Mouse (Mus musculus): ENCODE data around the gene Ankfy1.

The Ankfy1 gene

DNA sequence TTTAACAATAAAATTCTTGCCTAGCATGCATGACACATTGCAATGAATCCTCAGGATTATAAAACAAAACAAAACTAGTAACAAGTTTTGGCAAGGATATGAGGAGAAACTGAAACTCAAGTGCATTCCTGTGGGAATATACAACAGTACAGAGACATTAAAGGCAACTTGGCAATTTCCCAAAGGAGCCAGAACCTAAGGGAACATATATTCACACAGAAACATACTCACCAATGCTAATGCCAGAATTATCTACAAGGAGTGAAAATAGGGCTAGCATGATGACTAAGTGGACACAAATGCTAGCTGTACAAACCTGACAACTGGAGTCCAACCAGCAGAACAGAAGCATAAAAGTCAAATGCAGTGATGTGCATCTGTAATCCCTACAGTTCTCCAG is 102.2 kb downstream of the Ankfy1 start:
- no peak for DNase-seq (ENCODE audit: low read depth in 2 of 2, low spot score in 2 of 2)

DNA sequence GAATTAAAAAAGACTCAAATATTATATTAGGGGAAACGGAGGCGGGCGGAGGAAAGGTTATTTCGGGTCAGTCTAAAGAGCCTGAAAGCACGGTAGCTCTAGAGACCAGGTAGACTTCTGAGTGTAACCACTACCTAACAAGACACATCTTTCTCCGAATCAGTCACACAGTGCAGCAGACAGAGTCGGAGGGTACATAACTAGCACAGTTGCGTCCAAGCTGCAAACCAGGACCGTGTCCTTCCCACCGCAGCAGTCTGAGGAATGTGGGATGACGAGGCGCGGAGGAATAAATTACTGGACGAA is 105.3 kb downstream of the Ankfy1 start:
- no peak for DNase-seq (ENCODE audit: low read depth in 2 of 2, low spot score in 2 of 2)

DNA sequence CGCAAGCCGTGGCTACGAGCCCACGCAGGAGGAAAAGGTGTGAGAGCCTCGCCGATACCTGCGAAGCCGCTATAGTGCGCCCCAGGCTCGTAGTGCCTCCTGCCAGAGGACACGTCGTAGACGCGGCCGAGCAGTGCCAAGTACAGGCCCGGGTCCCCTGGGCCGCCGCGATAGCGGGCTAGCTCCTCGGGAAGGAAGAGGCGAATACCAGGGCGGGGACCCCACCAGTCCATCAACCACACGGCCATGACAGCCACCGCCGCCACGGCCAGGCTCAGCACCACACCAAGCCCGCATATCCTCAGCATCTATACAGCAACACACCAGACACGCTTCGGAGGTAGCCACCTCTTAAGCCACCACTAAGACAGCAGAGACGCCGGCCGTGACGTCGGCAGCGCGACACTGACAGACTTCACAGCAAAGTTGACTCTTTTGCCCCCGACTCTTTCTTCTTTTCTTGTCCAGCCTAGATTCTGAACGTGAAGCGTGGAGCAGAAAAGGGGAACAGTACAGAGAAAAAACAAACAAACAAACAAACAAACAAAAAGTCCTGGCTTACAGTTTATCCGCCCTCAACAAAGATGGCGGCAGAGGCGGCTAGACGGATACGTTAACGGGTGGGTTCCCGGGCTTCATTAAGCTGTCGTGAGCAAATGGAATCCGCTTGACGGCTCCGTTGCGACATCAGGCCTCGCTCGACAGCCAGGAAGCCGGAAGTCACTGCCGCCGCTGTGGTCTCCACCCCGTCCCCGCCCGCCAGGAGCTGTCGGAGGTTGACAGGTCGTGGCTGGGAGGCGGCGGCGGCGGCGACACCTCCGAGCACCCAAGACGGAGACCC is 105.9 kb downstream of the Ankfy1 start, which contains the start of the genes Cyb5d2 and Zzef1:
Cyb5d2 (minus strand) TSS at position 688 of the 841 bp plus-strand sequence.
Zzef1 (plus strand) TSS at position 772 of the 841 bp plus-strand sequence.
- DNase-seq (ENCODE audit: low read depth in 2 of 2, low spot score in 2 of 2) = peak; percentile 93 to 94

DNA sequence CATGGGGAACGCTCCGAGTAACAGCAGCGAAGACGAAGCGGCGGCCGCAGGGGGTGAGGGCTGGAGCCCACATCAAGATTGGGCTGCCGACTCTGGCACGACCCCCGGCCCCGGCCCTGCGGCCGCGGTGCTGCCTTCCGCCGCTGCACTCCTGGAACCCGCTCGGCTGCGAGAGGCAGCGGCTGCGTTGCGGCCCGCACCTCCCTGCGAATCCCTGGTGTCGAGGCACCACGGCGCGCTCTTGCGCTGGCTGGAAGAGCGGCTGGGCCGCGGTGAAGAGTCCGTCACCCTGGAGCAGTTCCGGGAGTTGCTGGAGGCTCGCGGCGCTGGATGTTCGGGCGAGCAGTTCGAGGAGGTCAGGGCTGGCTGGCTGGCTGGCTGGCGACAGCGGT is 106.5 kb downstream of the Ankfy1 start:
- DNase-seq (ENCODE audit: low read depth in 2 of 2, low spot score in 2 of 2) = no peak

DNA sequence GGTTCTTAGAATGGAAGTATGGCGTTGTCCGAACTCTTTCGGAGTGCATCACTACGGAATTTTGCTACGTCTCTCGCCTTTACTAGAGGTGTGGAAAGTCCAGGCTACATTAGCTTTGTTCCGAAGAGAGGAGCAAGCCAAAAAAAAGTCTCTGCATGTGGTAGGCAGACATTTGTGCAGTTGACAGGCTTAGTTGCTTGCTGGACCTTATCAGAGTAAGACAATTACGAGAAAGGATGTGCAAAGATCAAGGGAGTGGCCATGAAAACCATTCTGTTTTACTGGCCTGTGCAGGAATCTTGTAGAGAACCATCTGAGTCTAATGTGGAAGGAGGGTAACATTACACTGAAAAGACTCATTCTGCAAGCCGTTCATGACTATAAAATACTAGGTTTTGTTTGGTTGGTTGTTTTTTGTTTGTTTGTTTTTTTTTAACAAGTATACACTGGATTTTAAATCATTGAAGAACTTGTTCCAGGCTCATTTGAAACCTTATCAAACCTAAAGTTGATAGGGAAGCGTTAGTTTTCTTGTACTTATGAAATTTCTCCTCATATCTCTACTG is 107.0 kb downstream of the Ankfy1 start:
- DNase-seq (ENCODE audit: low read depth in 2 of 2, low spot score in 2 of 2) = no peak

DNA sequence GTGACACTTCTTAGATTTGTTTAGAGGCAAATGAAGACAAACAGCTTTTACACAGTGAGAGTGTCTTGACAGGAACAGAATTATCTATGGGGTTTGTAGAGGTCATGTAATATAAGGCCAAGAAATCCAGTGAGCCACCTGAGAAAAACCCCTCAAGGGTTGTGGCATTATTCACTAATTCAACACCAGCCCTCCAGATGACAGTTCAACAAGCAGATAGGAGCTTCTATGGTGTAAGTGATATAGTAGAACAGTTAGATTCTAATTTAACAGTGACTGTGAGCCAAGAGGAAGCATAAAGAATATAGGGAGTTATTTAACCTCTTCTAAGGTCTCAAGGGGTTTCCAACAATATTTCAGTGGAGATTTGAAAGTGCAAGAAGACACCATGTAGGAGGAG is 108.3 kb downstream of the Ankfy1 start:
- DNase-seq (ENCODE audit: low read depth in 2 of 2, low spot score in 2 of 2) = no peak

DNA sequence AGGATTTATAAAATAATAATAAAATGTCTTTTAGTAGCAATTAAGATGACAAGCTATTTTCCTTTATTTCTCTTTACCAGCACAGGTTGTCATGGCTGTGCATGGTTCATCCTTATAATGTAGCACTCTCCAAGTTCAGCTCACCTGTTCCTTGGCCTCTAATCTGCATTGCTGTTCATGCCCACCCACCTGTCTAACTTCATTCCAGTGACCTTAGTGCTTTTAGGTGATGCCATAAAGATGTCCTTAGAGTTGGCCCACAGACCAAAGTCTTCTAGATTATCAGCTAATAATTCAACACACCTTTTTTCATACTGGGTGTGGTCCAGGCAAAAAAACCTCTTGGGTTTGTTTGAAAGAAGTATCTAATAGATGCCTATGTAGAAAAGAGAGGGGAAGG is 111.4 kb downstream of the Ankfy1 start:
- no peak for DNase-seq (ENCODE audit: low read depth in 2 of 2, low spot score in 2 of 2)

DNA sequence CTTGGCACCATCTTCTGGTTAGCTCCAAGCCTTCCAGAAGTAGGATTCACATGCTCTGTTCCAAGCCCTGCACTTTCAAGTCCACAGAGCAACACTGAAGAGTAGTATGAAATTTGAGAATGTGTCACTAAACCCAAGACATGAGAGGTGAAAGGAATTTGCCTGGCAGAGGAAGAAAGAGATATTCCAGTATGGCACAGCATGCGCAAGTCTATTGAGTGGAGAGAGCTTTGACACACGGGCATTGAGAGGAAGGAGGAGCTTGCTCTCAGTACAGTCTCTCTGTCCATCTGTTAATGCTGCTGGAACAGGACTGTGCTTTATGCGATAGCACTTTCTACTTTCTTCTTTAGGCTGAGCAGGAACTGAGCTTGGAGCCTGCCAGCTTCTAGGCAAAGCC is 113.2 kb downstream of the Ankfy1 start:
- DNase-seq (ENCODE audit: low read depth in 2 of 2, low spot score in 2 of 2) = no peak

DNA sequence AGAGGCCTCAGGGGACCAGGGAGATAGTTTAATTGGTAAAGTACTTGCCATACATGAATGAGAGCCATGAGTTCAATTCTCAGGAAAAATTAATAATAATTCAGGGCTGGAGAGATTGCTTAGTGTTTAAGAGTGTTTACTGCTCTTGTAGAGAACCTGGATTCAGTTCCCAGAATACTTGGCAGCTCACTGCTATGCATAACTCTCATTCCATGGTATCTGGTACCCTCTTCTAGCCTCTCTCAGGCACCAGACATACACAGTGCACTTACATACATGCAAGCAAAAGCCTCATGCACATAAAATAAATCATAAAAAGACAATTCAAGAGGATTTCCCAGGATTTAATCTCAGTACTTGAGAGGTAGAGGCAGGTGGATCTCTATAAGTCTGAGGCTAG is 114.8 kb downstream of the Ankfy1 start:
- no peak for DNase-seq (ENCODE audit: low read depth in 2 of 2, low spot score in 2 of 2)

DNA sequence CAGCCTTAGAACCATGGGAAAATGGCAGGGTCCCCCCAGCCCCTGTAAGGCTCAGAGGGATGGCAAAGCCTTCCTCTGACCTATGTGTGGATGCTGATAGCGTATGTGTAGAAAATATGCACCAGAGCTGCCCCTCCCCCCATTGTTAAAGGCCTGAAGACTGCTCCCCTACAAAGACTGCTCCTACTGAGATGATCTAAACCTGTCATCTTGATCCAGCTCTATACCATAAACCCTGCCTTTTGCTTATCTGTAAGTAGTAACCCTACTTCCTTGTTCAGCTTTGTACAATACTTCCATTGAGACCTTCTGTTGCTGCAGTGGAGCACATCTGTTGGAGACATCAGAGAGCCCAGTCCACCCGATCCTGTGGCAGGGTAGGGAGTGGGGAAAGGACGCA is 115.4 kb downstream of the Ankfy1 start:
- no peak for DNase-seq (ENCODE audit: low read depth in 2 of 2, low spot score in 2 of 2)

DNA sequence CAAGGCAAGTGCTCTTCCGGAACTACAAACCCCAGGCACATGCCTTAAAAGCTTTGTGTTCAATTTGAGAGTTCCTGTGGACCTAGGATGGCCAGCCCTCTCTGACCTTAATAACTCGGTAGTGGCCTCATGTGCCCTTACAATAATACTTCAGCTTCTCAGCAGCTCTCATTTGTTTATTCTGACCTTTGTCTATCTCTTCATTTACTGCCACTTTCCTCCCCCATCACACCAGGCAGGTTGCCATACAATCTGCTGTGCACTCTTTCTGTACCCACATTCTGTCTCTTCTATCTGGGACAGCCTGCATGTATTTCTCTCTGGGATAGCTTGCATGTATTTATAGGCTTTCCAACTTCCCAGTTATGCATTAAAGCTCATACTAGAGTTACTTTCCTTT is 116.8 kb downstream of the Ankfy1 start:
- DNase-seq (ENCODE audit: low read depth in 2 of 2, low spot score in 2 of 2) = no peak

DNA sequence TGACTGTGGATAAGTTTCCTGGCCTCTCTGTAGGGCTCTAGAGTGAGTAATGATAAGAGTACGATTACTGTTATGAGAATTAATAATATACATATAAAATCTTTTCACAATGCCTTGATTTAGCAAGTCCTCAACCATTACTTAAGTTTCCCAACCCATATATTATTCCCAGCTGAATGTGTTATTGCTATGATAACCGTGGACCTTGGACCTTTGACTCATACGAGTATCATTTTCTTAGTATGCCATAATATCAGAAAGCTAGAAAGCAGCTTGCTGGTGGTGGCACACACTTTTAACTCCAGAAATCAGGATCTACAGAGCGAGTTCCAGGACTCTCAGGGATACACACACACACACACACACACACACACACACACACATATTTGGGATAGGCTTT is 118.2 kb downstream of the Ankfy1 start:
- DNase-seq (ENCODE audit: low read depth in 2 of 2, low spot score in 2 of 2) = no peak

DNA sequence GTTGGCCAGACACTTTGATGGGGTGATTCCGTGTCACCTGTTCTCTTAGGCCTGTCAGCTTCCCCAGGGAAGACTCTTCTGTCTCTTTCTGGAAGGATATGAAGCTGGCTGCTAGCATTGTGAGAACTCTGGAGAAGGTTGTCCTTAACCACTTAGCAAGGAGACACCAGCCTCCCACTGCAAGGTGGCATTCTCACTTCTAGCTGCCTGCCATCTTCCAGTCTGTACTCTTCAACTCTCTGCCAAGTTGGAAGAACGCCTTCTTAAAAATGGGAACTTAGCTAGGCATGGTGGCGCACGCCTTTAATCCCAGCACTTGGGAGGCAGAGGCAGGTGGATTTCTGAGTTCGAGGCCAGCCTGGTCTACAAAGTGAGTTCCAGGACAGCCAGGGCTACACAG is 123.9 kb downstream of the Ankfy1 start:
- no peak for DNase-seq (ENCODE audit: low read depth in 2 of 2, low spot score in 2 of 2)

DNA sequence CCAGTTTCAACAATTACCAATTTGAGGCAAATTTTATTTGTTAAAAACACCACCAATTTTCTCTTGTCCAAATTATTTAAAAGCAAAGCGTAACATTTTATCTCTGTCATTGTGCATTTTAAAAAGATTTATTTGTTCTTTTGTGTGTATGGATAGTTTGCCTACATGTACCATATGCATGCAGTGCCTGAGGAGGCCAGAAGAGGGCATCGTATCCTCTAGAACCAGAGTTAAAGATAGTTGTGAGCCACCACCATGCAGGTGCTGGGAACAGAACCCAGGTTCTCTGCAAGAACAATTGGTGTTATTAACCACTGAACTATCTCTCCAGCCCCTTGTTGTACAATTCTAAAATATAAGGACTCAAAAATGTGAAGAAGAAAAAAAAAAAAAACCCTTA is 124.4 kb downstream of the Ankfy1 start:
- DNase-seq (ENCODE audit: low read depth in 2 of 2, low spot score in 2 of 2) = peak in 1 of 2 experiments; percentile 12

DNA sequence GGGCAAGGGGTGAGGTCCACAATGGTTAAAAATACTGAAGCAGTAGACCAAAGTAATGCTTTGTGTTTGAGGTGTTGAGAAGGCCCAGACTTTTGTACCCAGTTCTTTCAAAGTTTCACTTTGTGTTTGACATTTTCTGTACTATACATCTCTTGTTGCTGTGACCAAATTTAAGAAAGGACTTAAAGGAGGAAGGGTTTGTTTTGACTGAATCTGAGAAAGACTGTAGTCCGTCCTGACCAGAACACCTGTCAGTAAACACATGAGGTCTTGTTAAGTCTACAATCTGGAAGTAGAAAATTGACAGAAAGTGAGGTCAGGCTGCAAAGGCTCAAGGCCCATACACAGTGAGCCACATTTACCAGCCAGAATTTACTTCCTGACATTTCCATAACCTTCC is 127.1 kb downstream of the Ankfy1 start:
- DNase-seq (ENCODE audit: low read depth in 2 of 2, low spot score in 2 of 2) = no peak

DNA sequence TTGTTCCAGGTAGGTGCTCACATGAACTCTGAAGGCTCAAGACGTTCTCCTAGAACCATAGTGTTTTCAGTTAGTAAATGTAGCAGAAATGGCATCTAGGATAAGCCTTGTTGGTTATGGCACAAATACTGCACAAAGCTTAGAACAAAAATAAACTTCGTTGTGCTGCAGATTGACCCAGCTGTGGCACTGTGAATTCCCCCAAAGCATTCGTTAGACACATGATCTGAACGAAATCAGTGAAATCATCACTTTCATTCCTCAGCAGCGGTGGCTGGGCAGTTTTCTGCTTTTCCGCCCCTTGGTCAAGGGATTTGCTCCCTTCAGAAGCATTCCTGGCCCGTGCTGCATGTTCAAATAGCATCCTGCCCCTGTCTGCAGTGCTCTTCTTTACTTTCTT is 128.3 kb downstream of the Ankfy1 start:
- DNase-seq (ENCODE audit: low read depth in 2 of 2, low spot score in 2 of 2) = no peak

DNA sequence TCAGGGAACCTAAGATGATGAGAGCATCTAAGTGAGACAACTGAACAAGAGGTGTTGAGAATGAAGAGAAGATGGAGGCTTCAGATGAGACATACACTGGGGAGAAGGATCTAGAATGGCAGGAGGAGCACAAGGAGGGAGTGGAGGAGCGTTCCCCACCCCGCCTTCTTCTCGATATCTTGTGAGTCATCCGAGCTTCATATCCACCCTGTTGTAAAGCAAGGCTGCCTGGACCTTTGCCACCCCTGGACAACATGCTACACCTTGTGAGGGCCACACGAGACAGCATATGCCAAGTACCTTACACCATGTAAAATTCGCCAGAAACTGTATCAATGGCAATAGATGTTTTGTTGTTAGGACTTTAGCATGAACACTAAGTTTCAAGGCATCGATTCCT is 131.2 kb downstream of the Ankfy1 start:
- no peak for DNase-seq (ENCODE audit: low read depth in 2 of 2, low spot score in 2 of 2)
